Mouse (Mus musculus) right cerebral cortex, postnatal 10 days (tissue): Measurements from ENCODE around the gene Ssxb8.
"Not testable (repeated sequence)": the region's sequence is repeated elsewhere in the genome, so short reads cannot be mapped to it uniquely, and the experiment has no call there.

Experiments used
- DNase-seq, 2 experiments: peaks; one replicate each; pipeline ENCODE4 v3.0.0; 2021; ENCODE audit warnings: low spot score in 2 of 2

The Ssxb8 gene

DNA sequence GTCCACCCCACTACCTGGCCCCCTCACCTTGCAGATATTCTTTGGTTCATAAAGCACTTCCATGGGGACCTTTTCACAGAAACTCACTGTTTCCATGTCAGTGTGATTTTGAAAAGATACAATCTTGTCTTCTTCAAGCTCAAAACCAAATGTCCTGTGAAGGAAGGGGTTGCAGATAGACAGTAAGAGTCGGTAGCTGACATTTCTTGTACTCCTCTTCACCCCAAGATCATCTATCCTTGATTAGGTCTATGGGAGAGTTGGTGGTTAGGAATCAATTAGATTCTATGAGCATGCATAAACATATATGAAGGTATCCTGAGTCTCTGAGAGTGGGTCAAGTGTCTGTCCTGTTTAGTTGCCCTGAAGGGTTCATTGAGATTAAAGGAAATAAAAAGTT, at the start of gene Ssxb8:
Gene Ssxb8 (minus strand): TSS at position 101 of the 400 bp plus-strand sequence.
- not testable (repeated sequence) for DNase-seq

DNA sequence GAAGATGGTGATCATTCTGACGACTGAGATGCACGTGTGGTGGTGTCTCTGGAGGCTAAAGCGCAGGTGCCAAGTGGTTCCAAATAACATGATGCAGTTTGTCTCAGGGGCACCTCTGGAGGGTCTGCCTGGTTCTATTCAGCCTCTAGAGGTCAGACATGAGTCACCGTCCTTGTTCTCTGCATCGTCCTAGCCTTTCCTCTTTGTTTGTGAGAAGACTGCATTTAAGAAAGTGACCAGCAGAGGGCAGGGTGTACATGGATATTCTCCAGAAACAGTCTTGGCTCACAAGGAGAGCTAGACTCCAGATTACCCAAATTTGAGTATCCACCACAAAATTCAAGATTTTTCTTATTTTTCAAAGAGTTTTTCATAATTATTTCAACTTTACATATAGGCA, 42.3 kb upstream of the Ssxb8 start:
- DNase-seq: peak; percentile 27 to 32

DNA sequence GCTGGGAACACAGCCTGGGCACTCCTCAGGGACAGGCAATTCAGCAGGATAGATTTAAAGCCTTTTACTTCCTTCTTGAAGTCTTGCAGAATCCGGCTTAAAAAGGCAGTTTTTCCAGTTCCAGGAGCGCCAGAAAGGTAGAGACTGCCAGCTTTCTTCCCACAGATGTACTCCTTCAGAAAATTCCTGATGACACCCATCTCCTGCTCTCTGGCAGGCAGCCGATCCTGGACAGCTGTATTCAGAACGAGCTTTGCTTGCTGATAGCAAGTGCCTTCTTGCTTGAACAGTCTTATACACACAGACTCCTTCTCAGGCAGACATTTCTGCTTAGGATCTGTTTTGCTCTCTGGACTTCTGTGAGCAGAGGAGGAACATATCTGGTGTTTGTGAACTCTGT, 27.6 kb downstream of the Ssxb8 start:
- DNase-seq: no peak
